Mouse (Mus musculus): ENCODE measurements around the gene Zcchc10. TPM values are rescaled to one million over a fixed set of nuclear protein-coding genes. Genes with fewer than 3 reads are reported as not detected.

Gene Zcchc10
- total RNA-seq, 4 experiments from 2014 or later, result 5.1 to 11.2 (median 6.2) TPM

Other genes starting within 250 kb of the Zcchc10 start
- gene Hspa4, start 24.2 kb upstream of the Zcchc10 start, total RNA-seq (2022), result 10 to 100 TPM; 68.4 to 86.4 (median 78.9) TPM
- gene Aff4, start 26.2 kb downstream of the Zcchc10 start, total RNA-seq (2022), result 100 to 1,000 TPM in 1 of 4 experiments, 10 to 100 TPM in 3; 72.4 to 108 (median 78.6) TPM
- not detected for gene Leap2, start 98.5 kb downstream of the Zcchc10 start, total RNA-seq (2022)
- gene Uqcrq, start 106.2 kb downstream of the Zcchc10 start, total RNA-seq (2022), result 1,000 to 10,000 TPM; 1,108 to 1,285 (median 1,159) TPM
- gene Gdf9, start 106.3 kb downstream of the Zcchc10 start, total RNA-seq (2022), result under 1 TPM; 0.27 to 0.56 (median 0.28) TPM
- under 1 TPM in 1 of 4 experiments, not detected in 3; 0.11 TPM for gene Gm10447, start 132.4 kb downstream of the Zcchc10 start, total RNA-seq (2022)
- 1 to 10 TPM in 1 of 4 experiments, under 1 TPM in 3; 0.29 to 1.2 (median 0.74) TPM for gene Shroom1, start 132.5 kb downstream of the Zcchc10 start, total RNA-seq (2022)
- not detected for gene Gm9837, start 145.8 kb downstream of the Zcchc10 start, total RNA-seq (2022)
- not detected for gene Gm9945, start 155.5 kb downstream of the Zcchc10 start, total RNA-seq (2022)
- under 1 TPM in 1 of 4 experiments, not detected in 3; 0.13 TPM for gene Sowaha, start 155.6 kb downstream of the Zcchc10 start, total RNA-seq (2022)
- 1 to 10 TPM; 4.5 to 8.4 (median 7.1) TPM for gene Sept8, start 194.6 kb downstream of the Zcchc10 start, total RNA-seq (2022)
- 1 to 10 TPM; 3.0 to 6.8 (median 4.0) TPM for gene Kif3a, start 242.7 kb downstream of the Zcchc10 start, total RNA-seq (2022)